Mouse (Mus musculus): ENCODE data around the gene Lama5.

- no peak for TF ChIP-seq FOSL1 (IDR thresholded peaks at IDR 0.05; ENCODE audit: insufficient read depth, low read length, poor library complexity, severe bottlenecking)
- no peak for TF ChIP-seq MAX (IDR thresholded peaks at IDR 0.05)
Observed at GRCm38 (mm10) chr2:180208976-180209375, 16.7 kb downstream of the Lama5 start.

All from C2C12 (cell line).